Mouse (Mus musculus) limb, embryonic 12.5 days (tissue): ENCODE results near the gene Gm45711. TPM values are rescaled to one million over a fixed set of nuclear protein-coding genes. Genes with fewer than 3 reads are reported as not detected.
"Not testable (repeated sequence)": the region's sequence is repeated elsewhere in the genome, so short reads cannot be mapped to it uniquely, and the experiment has no call there.

ENCODE experiments used
- ATAC-seq: fragments of 200-750 bp; cut with Nextera tagmentation; 2 replicates; pipeline ENCODE4 v1.8.0; 2017; ENCODE audit warnings: low read depth, moderate TSS enrichment; ENCODE audit not compliant: insufficient number of reproducible peaks, insufficient read depth, low FRiP score, low TSS enrichment
- H3K27ac ChIP-seq: fragments of 300-500 bp; sonication (generic); 2 replicates; pipeline ENCODE4 v1.5.1; 2016; ENCODE audit warnings: mild to moderate bottlenecking, moderate library complexity
- H3K27me3 ChIP-seq: fragments of 300-500 bp; sonication (generic); 2 replicates; pipeline ENCODE4 v1.6.1; 2016; ENCODE audit warnings: mild to moderate bottlenecking, moderate library complexity
- H3K36me3 ChIP-seq: fragments of 300-500 bp; sonication (generic); 2 replicates; pipeline ENCODE4 v1.6.1; 2016; ENCODE audit warnings: mild to moderate bottlenecking, moderate library complexity
- H3K4me1 ChIP-seq: fragments of 300-500 bp; sonication (generic); replicated peaks from 2 replicates; pipeline ENCODE4 v1.6.1; 2016
- H3K4me2 ChIP-seq: fragments of 300-500 bp; sonication (generic); 2 replicates; pipeline ENCODE4 v1.6.1; 2016; ENCODE audit warnings: mild to moderate bottlenecking, moderate library complexity
- H3K4me3 ChIP-seq: fragments of 300-500 bp; sonication (generic); replicated peaks from 2 replicates; pipeline ENCODE4 v1.5.1; 2016; ENCODE audit warnings: mild to moderate bottlenecking
- H3K9ac ChIP-seq: fragments of 300-500 bp; sonication (generic); replicated peaks from 2 replicates; pipeline ENCODE4 v1.6.1; 2016; ENCODE audit warnings: mild to moderate bottlenecking, moderate library complexity
- H3K9me3 ChIP-seq: fragments of 300-500 bp; sonication (generic); 2 replicates; pipeline ENCODE4 v1.6.1; 2016; ENCODE audit warnings: mild to moderate bottlenecking, moderate library complexity
- WGBS: fragments of 180-500 bp; shearing (Covaris S2); methylation state at CpG from one replicate; pipeline ENCODE4 v1.1.7; 2016; 5-methylcytosine and 5-hydroxymethylcytosine counted together
- polyA plus RNA-seq: library from polyadenylated mRNA; unstranded; fragments of >200 nt; fragmentation: Nextera tagmentation; extraction: Ambion mirVana; gene quantifications from 2 replicates; pipeline ENCODE4 v1.2.1, GENCODE M21; 2016

Gm45711 gene
- polyA plus RNA-seq, 1 experiment from 2014 or later: not detected

DNA sequence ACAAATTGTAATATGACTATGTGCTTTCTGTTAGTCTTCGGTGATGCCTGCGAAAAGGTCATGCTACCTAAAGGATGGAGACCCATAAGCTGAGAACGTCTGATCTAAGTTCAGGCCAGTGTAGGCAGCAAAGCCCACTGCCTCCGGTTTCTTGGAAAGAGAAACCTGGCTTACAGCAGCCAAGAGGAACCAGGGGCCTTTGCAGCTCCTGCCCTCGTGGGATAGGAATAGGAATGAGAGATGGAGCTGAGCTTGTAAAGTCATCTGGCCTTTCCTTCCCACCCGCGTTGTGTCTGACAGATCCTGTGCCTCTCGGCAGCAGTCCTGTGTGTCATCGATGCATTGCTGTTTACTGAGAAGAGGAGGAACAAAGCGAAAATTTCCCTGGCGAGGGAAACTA, 11.4 kb upstream of the Gm45711 start, which contains the start of gene Gm11020:
Gene Gm11020, plus strand, starts transcription at position 301 of the 400 bp plus-strand sequence.
- 79% methylated on average over 11 of the region's 11 CpGs for WGBS
- not testable (repeated sequence) for ATAC-seq

DNA sequence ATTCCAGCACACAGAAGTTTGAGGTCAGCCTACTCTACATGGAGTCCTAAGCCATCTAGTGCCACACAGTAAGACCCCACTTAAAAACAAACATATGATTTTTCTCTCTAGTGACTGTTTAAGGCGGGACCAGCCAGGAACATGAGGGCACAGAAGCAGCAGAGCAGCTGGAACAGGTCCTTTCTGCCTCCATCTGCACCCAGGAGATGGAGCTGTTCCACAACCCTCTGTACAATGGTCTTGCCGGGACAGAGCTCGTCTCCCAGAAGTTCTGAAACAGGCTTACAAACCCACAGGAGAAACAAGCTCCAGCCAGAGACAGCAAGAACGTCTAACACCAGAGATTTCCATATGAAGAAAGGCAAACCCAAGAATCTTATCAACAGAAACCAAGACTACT, 3.4 kb upstream of the Gm45711 start:
- Histone ChIP-seq H3K27me3 (no peaks in the 10 kb centered on the region), H3K27ac (no peak overlapping the region), H3K9me3 (no peaks in the 10 kb centered on the region), H3K4me3 (no peak overlapping the region), H3K9ac (no peak overlapping the region), H3K4me2 (no peak overlapping the region), H3K36me3 (no peaks in the 10 kb centered on the region), H3K4me1 (no peaks in the 10 kb centered on the region)
- WGBS: 60% methylated on average over 4 of the region's 4 CpGs
- ATAC-seq: no peak

More for the DNA sequence above, 11.4 kb upstream of the Gm45711 start, which contains the start of gene Gm11020:
- H3K36me3 ChIP-seq, H3K4me1 ChIP-seq, H3K27me3 ChIP-seq, H3K27ac ChIP-seq, H3K4me2 ChIP-seq, H3K4me3 ChIP-seq, H3K9me3 ChIP-seq, H3K9ac ChIP-seq: not testable (repeated sequence)

DNA sequence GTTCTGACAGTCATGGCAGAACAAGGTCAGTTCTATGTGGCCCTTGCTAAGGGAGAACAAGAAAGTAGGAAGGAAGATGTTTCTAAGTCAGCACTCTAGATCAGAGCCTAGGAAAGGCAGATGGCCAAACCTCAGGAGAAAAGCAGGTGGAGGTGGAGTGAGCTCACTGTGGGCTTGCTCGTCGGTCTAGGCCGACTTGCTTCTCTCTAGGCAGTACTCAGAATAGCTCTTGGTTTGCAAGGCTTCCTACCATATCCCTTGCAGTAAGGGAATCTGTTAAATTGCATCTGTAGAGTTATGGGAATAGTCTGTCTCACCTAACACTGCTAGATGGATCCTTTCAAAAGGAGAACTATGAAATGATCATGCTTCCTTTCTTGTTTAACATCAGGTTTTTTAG, 2.1 kb upstream of the Gm45711 start:
- H3K4me2 ChIP-seq, H3K4me1 ChIP-seq, H3K4me3 ChIP-seq, H3K27me3 ChIP-seq, ATAC-seq, H3K36me3 ChIP-seq, H3K27ac ChIP-seq, H3K9me3 ChIP-seq, H3K9ac ChIP-seq: not testable (repeated sequence)
- 78% methylated on average over 3 of the region's 3 CpGs for WGBS

DNA sequence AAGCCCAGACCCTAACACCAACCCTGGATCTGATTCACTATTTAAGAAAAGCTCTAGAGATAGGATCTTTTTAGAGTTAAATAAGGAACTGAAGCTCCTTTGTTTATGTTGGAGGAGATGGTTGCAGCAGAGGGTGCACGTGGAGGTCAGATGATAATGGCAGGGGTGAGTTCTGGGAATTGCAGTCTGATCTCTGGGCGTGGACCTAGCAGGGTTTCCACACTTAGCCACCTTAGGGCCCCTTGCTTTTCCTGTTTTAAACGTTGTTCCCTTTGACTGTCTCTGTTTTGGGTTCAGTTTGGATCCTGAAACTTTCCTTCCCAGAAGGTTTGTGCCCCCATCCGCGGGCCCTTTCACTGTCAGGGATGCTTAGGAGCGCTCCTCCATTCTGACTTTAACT, 1.5 kb downstream of the Gm45711 start:
- H3K4me1 ChIP-seq, H3K9me3 ChIP-seq, H3K36me3 ChIP-seq, H3K27me3 ChIP-seq, ATAC-seq, H3K27ac ChIP-seq, H3K4me2 ChIP-seq, H3K9ac ChIP-seq, H3K4me3 ChIP-seq: not testable (repeated sequence)
- WGBS: 47% methylated on average over 6 of the region's 6 CpGs

DNA sequence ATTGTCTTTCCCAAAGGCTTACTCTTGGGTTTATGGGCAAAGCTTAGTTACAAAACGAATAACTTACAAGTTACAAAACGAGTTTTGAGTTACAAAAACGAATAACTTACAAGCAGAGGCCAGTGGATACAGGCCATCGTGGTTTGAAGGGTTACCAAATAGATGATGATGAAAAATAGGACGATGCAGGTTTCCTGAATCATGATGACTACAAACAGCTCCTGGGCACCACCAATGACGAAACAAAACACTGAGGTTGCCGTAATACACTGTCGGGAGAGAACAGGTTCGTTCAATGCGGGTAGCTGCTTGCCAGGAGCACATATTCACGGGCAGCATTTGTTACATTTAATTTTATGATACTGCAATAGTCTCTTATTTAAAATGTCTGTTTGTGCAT, 4.9 kb downstream of the Gm45711 start:
- no peak overlapping the region for H3K27ac ChIP-seq
- 87% methylated on average over 11 of the region's 11 CpGs for WGBS
- no peaks in the 10 kb centered on the region for H3K27me3 ChIP-seq
- no peak overlapping the region for H3K4me3 ChIP-seq
- no peak overlapping the region for H3K4me2 ChIP-seq
- H3K36me3 ChIP-seq: no peaks in the 10 kb centered on the region
- H3K9me3 ChIP-seq: no peaks in the 10 kb centered on the region
- H3K9ac ChIP-seq: no peak overlapping the region
- peaks cover 5% of the 10 kb centered on the region; the same call in 1 of the 2 replicates for H3K4me1 ChIP-seq
- no peak for ATAC-seq

DNA sequence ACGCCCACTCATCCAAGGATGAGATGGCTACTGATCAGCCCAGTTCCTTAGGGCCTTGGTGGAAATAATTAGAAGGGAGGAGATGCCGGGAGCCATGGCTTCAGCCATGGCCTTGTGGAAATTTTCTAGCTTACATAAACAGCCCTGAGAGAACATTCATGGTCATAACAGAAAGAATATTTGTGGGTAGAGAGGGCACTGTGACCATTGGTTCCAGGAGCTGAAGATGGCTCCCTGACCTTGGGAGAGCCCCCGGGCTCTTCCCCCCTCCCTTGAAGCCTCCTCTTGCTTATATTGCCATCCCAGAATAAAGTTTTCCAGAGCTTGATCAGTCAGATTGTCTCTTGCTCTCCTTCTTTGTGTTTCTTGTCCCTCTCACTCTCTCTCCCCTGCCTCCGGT, 7.3 kb downstream of the Gm45711 start:
- 91% methylated on average over 4 of the region's 4 CpGs for WGBS
- not testable (repeated sequence) for H3K27me3 ChIP-seq

DNA sequence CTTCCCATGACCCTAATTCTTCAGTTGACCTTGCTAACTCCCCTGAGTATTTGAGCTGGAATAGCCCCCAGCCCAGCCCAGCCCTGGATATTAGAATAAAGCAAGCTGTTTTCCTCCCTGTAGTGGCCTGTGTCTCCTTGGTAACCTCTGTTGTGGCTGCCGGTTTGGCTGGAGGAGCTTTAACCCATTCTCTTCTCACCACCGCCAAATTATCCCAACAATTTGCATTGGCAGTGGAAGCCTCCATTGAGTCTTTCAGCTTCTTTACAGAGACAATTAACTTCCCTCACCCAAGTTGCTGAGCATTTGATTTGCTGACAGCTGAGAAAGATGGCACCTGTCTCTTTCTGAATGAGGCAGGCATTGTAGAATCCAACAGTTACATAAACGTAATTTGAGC, 8.3 kb downstream of the Gm45711 start:
- not testable (repeated sequence) for H3K27ac ChIP-seq, H3K9ac ChIP-seq, H3K9me3 ChIP-seq, H3K36me3 ChIP-seq, ATAC-seq, H3K27me3 ChIP-seq, H3K4me2 ChIP-seq, H3K4me3 ChIP-seq, H3K4me1 ChIP-seq
- 26% methylated on average over 3 of the region's 3 CpGs for WGBS

More for the DNA sequence above, 7.3 kb downstream of the Gm45711 start:
- ATAC-seq, H3K9ac ChIP-seq, H3K4me1 ChIP-seq, H3K4me2 ChIP-seq, H3K27ac ChIP-seq, H3K9me3 ChIP-seq, H3K36me3 ChIP-seq, H3K4me3 ChIP-seq: not testable (repeated sequence)

GRCm38 (mm10) chr8:104294396-104294795, 15.5 kb downstream of the Gm45711 start:
- Histone ChIP-seq H3K9ac (no peak overlapping the region), H3K4me1 (no peaks in the 10 kb centered on the region), H3K4me3 (no peak overlapping the region), H3K36me3 (no peaks in the 10 kb centered on the region), H3K9me3 (no peaks in the 10 kb centered on the region), H3K4me2 (no peak overlapping the region), H3K27me3 (no peaks in the 10 kb centered on the region), H3K27ac (no peak overlapping the region)
- WGBS: 85% methylated on average over 1 of the region's 1 CpGs
- ATAC-seq: no peak

DNA sequence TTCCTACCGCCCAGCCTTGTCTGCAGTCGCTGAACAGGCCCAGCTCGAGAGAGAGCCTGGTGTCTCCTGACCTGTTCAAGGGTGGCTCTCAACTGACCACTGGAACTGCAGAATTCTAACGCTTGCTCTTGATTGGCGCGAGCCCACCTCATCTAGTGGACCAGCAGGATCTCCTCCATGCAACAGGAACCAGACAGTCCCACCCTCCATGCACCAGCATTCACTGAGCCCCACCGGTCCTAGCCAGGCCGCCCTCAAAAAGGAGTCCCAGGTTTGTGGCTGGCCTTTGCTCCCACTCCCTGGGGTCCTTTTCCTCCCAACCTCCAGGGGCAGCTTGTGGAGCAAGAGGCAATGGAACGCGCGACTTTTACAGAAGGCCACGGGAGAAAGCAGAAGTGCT, 16.8 kb downstream of the Gm45711 start, which contains the start of gene Cmtm2a:
Gene Cmtm2a, minus strand, starts transcription at position 101 of the 400 bp plus-strand sequence.
- WGBS: 85% methylated on average over 12 of the region's 12 CpGs

GRCm38 (mm10) chr8:104268937-104269440, 40.9 kb downstream of the Gm45711 start:
- no peaks in the 10 kb centered on the region for H3K9me3 ChIP-seq
- H3K27ac ChIP-seq: no peak overlapping the region
- no peaks in the 10 kb centered on the region for H3K27me3 ChIP-seq
- no peak overlapping the region for H3K4me3 ChIP-seq
- H3K4me1 ChIP-seq: no peaks in the 10 kb centered on the region
- peaks cover 9% of the 10 kb centered on the region for H3K36me3 ChIP-seq
- H3K9ac ChIP-seq: no peak overlapping the region
- WGBS: 90% methylated on average over 6 of the region's 6 CpGs
- ATAC-seq: no peak
- no peak overlapping the region for H3K4me2 ChIP-seq

More for the DNA sequence above, 16.8 kb downstream of the Gm45711 start, which contains the start of gene Cmtm2a:
- H3K27me3 ChIP-seq, ATAC-seq, H3K9ac ChIP-seq, H3K4me3 ChIP-seq, H3K4me2 ChIP-seq, H3K4me1 ChIP-seq, H3K9me3 ChIP-seq, H3K27ac ChIP-seq, H3K36me3 ChIP-seq: not testable (repeated sequence)

DNA sequence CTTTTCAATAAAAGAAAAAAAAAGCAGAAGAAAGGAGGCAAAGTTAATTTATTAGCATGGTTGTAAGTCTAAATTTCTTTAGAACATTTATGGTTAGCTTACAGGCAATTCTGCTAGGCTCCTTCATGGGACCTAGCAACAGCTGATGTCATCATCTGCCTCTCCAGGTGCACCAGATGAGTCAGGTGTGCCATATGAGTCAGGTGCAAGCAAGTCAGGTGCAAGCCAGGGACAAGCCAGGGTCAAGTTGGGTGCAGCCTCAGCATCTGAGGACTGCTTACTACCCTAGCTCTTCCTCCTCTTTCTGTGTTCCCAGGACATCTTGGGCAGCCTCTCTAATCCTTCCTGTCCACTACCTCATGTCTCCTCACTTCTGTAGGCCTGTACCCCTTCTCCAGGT, 41.5 kb downstream of the Gm45711 start:
- no peak overlapping the region for H3K4me2 ChIP-seq
- H3K9ac ChIP-seq: no peak overlapping the region
- H3K27ac ChIP-seq: no peak overlapping the region
- H3K27me3 ChIP-seq: no peaks in the 10 kb centered on the region
- peaks cover 15% of the 10 kb centered on the region for H3K36me3 ChIP-seq
- H3K4me3 ChIP-seq: no peak overlapping the region
- H3K4me1 ChIP-seq: no peaks in the 10 kb centered on the region
- H3K9me3 ChIP-seq: no peaks in the 10 kb centered on the region
- ATAC-seq: no peak

- H3K9ac ChIP-seq, H3K27me3 ChIP-seq, ATAC-seq, H3K4me2 ChIP-seq, H3K27ac ChIP-seq, H3K4me3 ChIP-seq, H3K9me3 ChIP-seq, H3K4me1 ChIP-seq: not testable (repeated sequence)
- 96% methylated on average over 22 of the region's 22 CpGs for WGBS
- H3K36me3 ChIP-seq: peaks cover 39% of the 10 kb centered on the region
These were observed 45.5 kb downstream of the Gm45711 start for GRCm38 (mm10) chr8:104264271-104264935.
